Mouse (Mus musculus) neural tube, embryonic 11.5 days (tissue): ENCODE measurements at regions not wholly inside any gene's neighbourhood (a gene's known extent, or its start where the extent isn't known, plus 50 kb on each side); places are given as distances from the start of the nearest gene placed in this dataset.

Experiments
- ATAC-seq: fragments of 200-750 bp; cut with Nextera tagmentation; 2 replicates; pipeline ENCODE4 v1.8.0; 2017; ENCODE audit warnings: moderate number of reproducible peaks, mild to moderate bottlenecking, moderate TSS enrichment, moderate library complexity; ENCODE audit not compliant: insufficient read depth, low FRiP score, low TSS enrichment
- DNase-seq: peaks from one replicate; pipeline ENCODE4 v3.0.0-alpha.2; 2015; ENCODE audit warnings: low spot score
- H3K27ac ChIP-seq: fragments of 300-500 bp; sonication (generic); 2 replicates; pipeline ENCODE4 v1.5.1; 2014; ENCODE audit warnings: low read depth, mild to moderate bottlenecking, low read length
- H3K27me3 ChIP-seq: fragments of 300-500 bp; sonication (generic); 2 replicates; pipeline ENCODE4 v1.6.1; 2014; ENCODE audit warnings: mild to moderate bottlenecking, low read length, mixed read lengths; ENCODE audit not compliant: control insufficient read depth, insufficient read depth
- H3K36me3 ChIP-seq: fragments of 300-500 bp; sonication (generic); 2 replicates; pipeline ENCODE4 v1.6.1; 2014; ENCODE audit warnings: mild to moderate bottlenecking, low read length, moderate library complexity, mixed read lengths; ENCODE audit not compliant: control insufficient read depth, insufficient read depth
- H3K4me1 ChIP-seq: fragments of 300-500 bp; sonication (generic); 2 replicates; pipeline ENCODE4 v1.6.1; 2014; ENCODE audit warnings: low read length, mixed read lengths; ENCODE audit not compliant: control insufficient read depth, insufficient read depth
- H3K4me2 ChIP-seq: fragments of 300-500 bp; sonication (generic); 2 replicates; pipeline ENCODE4 v1.6.1; 2014; ENCODE audit warnings: low read depth, mild to moderate bottlenecking, moderate library complexity
- H3K4me3 ChIP-seq: fragments of 300-500 bp; sonication (generic); 2 replicates; pipeline ENCODE4 v1.5.1; 2014; ENCODE audit warnings: low read depth, low read length
- H3K9ac ChIP-seq: fragments of 300-500 bp; sonication (generic); 2 replicates; pipeline ENCODE4 v1.6.1; 2014; ENCODE audit warnings: mild to moderate bottlenecking, low read length
- H3K9me3 ChIP-seq: fragments of 300-500 bp; sonication (generic); 2 replicates; pipeline ENCODE4 v1.6.1; 2016; ENCODE audit warnings: low read length; ENCODE audit not compliant: control insufficient read depth
- WGBS: fragments of 180-500 bp; shearing (Covaris S2); extraction: QIAGEN DNeasy Blood & Tissue Kit; methylation state at CpG from one replicate; pipeline ENCODE4 v1.1.7; 2014; 5-methylcytosine and 5-hydroxymethylcytosine counted together

DNA sequence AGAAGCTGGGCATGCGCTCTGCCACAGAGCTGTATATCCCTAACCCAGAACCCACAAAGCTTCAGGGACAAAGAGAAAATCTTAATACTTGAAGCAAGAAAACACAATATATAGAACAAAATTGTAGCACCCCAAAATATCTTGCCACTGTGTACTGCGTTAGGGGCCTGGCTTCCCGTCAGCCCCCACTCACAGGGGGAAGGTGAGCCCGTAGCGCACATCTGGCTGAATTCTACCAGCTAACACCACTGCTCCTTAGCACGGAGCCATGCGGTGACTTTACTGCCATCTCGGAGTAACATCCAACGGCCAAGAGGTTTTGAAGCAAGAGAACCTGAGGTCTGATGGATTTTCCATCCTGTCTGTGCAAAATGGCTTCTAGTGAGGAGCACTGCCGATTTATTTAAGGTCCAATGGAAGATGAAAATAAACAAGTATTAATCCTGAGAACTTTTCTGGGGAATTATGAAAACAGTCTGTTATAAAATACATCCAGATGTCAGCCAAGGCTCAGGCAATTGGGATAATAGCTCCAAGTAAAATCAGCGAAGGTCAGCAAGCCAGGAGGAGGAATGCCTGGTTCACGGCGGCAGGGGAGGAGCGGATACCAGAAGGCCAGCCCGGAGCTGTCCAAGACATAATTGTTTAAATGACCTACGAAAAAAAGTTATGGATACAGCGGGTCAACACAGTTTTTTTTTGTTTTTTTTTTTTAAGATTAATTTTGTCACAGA, 170.0 kb upstream of the Zfp637 start:
- Histone ChIP-seq H3K4me1 (no peaks in the 10 kb centered on the region), H3K27ac (no peak overlapping the region), H3K36me3 (no peaks in the 10 kb centered on the region), H3K9ac (no peak overlapping the region), H3K9me3 (no peaks in the 10 kb centered on the region), H3K27me3 (no peaks in the 10 kb centered on the region), H3K4me2 (no peak overlapping the region), H3K4me3 (no peak overlapping the region)
- DNase-seq = no peak
- WGBS = 62% methylated on average over 17 of the region's 17 CpGs
- no peak for ATAC-seq

DNA sequence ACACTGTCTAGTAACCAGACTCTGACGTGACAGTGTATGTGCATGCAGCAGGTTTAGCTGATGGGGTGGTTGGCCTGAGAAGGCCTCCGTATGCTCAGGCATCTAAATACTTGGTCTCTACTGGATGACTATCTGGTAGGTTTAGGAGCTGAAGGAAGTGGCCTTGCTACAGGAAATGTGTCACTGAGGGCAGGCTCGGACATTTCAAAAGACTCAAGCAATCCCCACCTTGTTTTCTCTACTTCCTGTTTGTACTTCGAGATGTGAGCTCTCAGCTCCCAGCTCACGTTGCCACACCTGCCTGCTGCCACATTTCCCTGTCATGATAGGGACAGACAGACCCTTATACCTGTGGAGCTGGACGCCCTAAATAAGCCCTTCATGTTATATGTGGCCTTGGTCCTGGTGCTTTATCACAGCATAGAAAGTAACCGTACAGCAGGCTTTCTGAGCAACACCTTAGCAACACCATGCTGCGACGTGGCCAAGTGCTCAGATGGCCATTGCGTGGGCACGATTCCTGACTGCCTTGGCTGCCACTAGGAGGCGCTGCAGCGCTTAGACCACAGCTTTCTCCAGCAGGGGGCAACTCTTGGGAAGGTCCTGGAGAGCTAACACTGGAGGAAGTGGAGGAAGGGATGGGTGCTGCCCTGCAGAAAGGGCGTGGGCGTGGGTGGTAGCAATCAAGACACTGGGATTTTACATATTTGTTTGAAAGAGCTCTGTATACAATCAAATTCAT, 165.8 kb upstream of the Zfp637 start:
- H3K27ac ChIP-seq = no peak overlapping the region
- DNase-seq (peak; percentile 65), ATAC-seq (no peak)
- no peak overlapping the region for H3K9ac ChIP-seq
- 62% methylated on average over 15 of the region's 15 CpGs for WGBS
- no peaks in the 10 kb centered on the region for H3K9me3 ChIP-seq
- H3K36me3 ChIP-seq = no peaks in the 10 kb centered on the region
- H3K4me3 ChIP-seq = no peak overlapping the region
- no peak overlapping the region for H3K4me2 ChIP-seq
- no peaks in the 10 kb centered on the region for H3K4me1 ChIP-seq
- no peaks in the 10 kb centered on the region for H3K27me3 ChIP-seq

DNA sequence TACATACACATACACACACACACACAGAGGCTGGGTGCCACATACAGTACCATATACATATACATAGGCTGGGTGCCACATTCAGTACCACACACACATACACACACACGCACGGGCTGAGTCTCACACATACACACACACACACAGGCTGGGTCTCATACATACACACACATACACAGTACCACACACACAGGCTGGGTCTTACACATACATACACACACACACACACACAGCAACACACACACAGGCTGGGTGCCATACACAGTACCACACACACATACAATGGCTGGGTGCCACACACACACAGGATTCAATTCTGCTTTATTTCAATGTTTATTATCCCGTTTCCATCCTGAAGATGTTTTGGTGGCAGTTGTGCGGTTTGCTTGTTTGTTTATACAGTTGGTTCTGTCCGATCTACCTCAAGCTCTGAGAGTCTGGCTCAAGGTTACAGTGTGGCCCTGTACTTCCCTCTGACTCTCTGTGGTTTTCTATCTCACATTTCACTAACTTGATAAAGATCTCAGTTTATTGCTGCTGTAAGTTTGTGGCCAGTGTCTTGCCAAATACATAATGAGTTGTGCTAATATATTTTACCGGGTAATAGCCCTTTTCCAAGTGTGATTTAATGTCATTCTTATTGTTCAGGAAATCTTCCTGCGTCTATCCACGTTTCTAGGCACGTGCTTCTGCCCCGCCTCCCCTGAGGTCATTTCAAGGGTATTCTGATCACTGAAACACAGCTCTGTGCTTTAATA, 164.7 kb upstream of the Zfp637 start:
- Histone ChIP-seq H3K4me1 (no peaks in the 10 kb centered on the region), H3K36me3 (no peaks in the 10 kb centered on the region), H3K27me3 (no peaks in the 10 kb centered on the region), H3K4me3 (no peak overlapping the region), H3K4me2 (no peak overlapping the region), H3K9ac (no peak overlapping the region), H3K9me3 (0 out of 2 replicates have a peak, but pooled peaks cover under 1% of the 10 kb centered on the region), H3K27ac (no peak overlapping the region)
- no peak for ATAC-seq
- no peak for DNase-seq
- 48% methylated on average over 10 of the region's 10 CpGs for WGBS

GRCm38 (mm10) chr6:117677062-117677461, 163.9 kb upstream of the Zfp637 start:
- DNase-seq (no peak), ATAC-seq (no peak)
- 46% methylated on average over 7 of the region's 7 CpGs for WGBS
- no peak overlapping the region for H3K4me3 ChIP-seq
- no peak overlapping the region for H3K4me2 ChIP-seq
- H3K27ac ChIP-seq = no peak overlapping the region
- no peaks in the 10 kb centered on the region for H3K36me3 ChIP-seq
- no peaks in the 10 kb centered on the region for H3K27me3 ChIP-seq
- no peak overlapping the region for H3K9ac ChIP-seq
- peaks cover 4% of the 10 kb centered on the region; the same call in 1 of the 2 replicates for H3K9me3 ChIP-seq
- no peaks in the 10 kb centered on the region for H3K4me1 ChIP-seq

DNA sequence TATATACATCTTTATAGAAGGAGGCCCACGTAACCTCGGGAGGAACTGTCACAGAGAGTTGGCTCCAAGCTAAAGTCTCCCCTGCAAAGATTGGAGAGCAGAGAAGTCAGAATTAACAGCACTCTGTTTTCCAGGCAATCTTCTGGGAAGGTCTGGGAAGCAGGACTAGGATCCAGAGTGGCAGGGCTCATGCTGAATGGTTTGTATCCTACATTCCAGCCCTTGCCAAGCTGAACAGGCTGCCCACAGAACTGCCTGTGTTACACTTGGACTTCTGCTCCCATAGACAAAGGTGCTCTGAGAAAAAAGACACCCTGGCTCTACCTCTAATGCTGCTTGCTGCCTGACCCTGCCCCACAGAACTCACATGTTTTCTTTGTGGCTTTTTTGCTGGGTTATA, 163.2 kb upstream of the Zfp637 start:
- Histone ChIP-seq H3K9ac (no peak overlapping the region), H3K27ac (no peak overlapping the region), H3K9me3 (peaks cover 4% of the 10 kb centered on the region; the same call in 1 of the 2 replicates), H3K4me3 (no peak overlapping the region), H3K4me1 (no peaks in the 10 kb centered on the region), H3K36me3 (no peaks in the 10 kb centered on the region), H3K27me3 (no peaks in the 10 kb centered on the region), H3K4me2 (no peak overlapping the region)
- WGBS = 84% methylated on average over 2 of the region's 2 CpGs
- DNase-seq = no peak
- ATAC-seq = no peak

DNA sequence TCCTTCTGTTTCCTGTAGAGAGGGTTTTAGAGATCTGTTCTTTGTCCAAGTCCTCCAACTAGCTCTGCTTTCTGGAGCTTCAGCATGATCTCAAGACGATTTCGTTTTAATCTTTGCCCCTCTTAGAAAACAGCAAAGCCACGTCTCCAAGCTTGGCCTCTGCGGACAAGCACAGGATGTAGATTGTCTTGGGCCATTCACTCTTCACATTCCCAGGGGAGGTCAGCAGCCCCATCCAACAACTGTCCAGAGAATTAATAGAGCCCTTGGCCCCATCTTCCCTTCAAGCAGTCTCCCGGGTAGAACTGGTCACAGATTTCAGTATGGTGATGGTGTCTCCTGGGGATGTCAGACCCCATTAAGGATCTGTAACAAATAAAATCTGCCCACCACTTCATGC, 162.7 kb upstream of the Zfp637 start:
- Histone ChIP-seq H3K9me3 (peaks cover 4% of the 10 kb centered on the region; the same call in 1 of the 2 replicates), H3K4me1 (no peaks in the 10 kb centered on the region), H3K9ac (no peak overlapping the region), H3K4me2 (no peak overlapping the region), H3K27ac (no peak overlapping the region), H3K4me3 (no peak overlapping the region), H3K36me3 (no peaks in the 10 kb centered on the region), H3K27me3 (no peaks in the 10 kb centered on the region)
- ATAC-seq (no peak), DNase-seq (no peak)
- WGBS = 76% methylated on average over 5 of the region's 5 CpGs

DNA sequence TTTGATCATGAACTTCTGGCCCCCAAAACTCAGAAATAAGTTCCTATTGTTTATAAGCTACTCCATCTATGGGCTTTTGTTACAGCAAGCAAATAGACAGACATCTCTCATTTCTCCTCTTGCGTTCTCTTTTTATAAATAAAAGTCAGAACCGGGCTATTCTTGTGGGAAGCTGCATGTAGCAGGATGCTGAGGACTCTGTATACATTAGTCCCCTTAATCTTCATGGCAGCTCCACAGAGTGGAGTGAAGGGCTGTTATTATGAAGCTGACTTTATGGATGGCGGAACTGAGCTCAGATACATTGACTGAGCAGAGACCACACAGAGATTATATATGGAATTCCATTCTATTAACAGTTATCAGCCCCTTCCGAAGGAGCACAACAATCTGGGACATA, 162.1 kb upstream of the Zfp637 start:
- DNase-seq = no peak
- H3K4me3 ChIP-seq = no peak overlapping the region
- H3K9me3 ChIP-seq = peaks cover 4% of the 10 kb centered on the region; the same call in 1 of the 2 replicates
- H3K4me1 ChIP-seq = no peaks in the 10 kb centered on the region
- 82% methylated on average over 4 of the region's 4 CpGs for whole genome bisulfite sequencing
- ATAC-seq = no peak
- H3K4me2 ChIP-seq = no peak overlapping the region
- no peaks in the 10 kb centered on the region for H3K36me3 ChIP-seq
- no peak overlapping the region for H3K9ac ChIP-seq
- H3K27ac ChIP-seq = no peak overlapping the region
- no peaks in the 10 kb centered on the region for H3K27me3 ChIP-seq

GRCm38 (mm10) chr6:117686212-117686611, 154.8 kb upstream of the Zfp637 start:
- Histone ChIP-seq H3K36me3 (no peaks in the 10 kb centered on the region), H3K4me2 (no peak overlapping the region), H3K4me1 (no peaks in the 10 kb centered on the region), H3K9me3 (peaks cover 4% of the 10 kb centered on the region; the same call in 1 of the 2 replicates), H3K4me3 (no peak overlapping the region), H3K27me3 (no peaks in the 10 kb centered on the region), H3K27ac (no peak overlapping the region), H3K9ac (no peak overlapping the region)
- DNase-seq (no peak), ATAC-seq (no peak)
- WGBS = 93% methylated on average over 9 of the region's 9 CpGs
